In genomic region chr15:79041585-79041984, GRCm38 (mm10) we compare ENCODE assay signal across 8 mouse cellular contexts. TPM values are rescaled to one million over a fixed set of nuclear protein-coding genes. Genes with fewer than 3 reads are reported as not detected.
DNase-seq lines count a peak whose midpoint lies in the region; ATAC-seq and TF ChIP-seq lines count a peak whose summit lies in the region.

TSS of gene Galr3 (plus strand) at chr15:79041885.

- peaks cover 46% of the 10 kb centered on the region for H3K27me3 ChIP-seq in embryonic facial prominence, embryonic 15.5 days
- H3K27me3 ChIP-seq in intestine, embryonic 16.5 days (replicated peaks; ENCODE audit: control insufficient read depth, insufficient read depth, low read length), result peaks cover 15% of the 10 kb centered on the region
- peaks cover 50% of the 10 kb centered on the region for H3K27me3 ChIP-seq in neural tube, embryonic 13.5 days

- WGBS in lung, adult 2 months, result 65% methylated on average over 6 of the region's 6 CpGs
- WGBS in embryonic facial prominence, embryonic 15.5 days, result 73% methylated on average over 6 of the region's 6 CpGs
- WGBS in intestine, embryonic 16.5 days, result 67% methylated on average over 6 of the region's 6 CpGs
- WGBS in neural tube, embryonic 13.5 days, result 85% methylated on average over 6 of the region's 6 CpGs

- no peak for TF ChIP-seq POLR2A in lung, adult 2 months (IDR thresholded peaks at IDR 0.05; ENCODE audit: borderline replicate concordance, extremely low read depth, low read depth, low read length)

- no peak within 1 kb of the TSS for H3K27ac ChIP-seq in embryonic facial prominence, embryonic 15.5 days (replicated peaks)
- peak within 1 kb of the TSS; percentile 86 for H3K27ac ChIP-seq in intestine, embryonic 16.5 days (ENCODE audit: low read length)
- no peak within 1 kb of the TSS for H3K27ac ChIP-seq in neural tube, embryonic 13.5 days (replicated peaks)

- no peaks in the 10 kb centered on the region for H3K4me1 ChIP-seq in lung, adult 2 months (ENCODE audit: control insufficient read depth, insufficient read depth, low read length)
- H3K4me1 ChIP-seq in embryonic facial prominence, embryonic 15.5 days, result peaks cover 44% of the 10 kb centered on the region
- H3K4me1 ChIP-seq in intestine, embryonic 16.5 days (ENCODE audit: control insufficient read depth, insufficient read depth, low read length), result peaks cover 35% of the 10 kb centered on the region
- H3K4me1 ChIP-seq in neural tube, embryonic 13.5 days (replicated peaks), result peaks cover 53% of the 10 kb centered on the region

- no peak for DNase-seq in lung, adult 2 months
- no peak for DNase-seq in lung, postnatal 14 days
- DNase-seq in thymus, postnatal 10 days (ENCODE audit: low spot score in 2 of 2), result no peak
- no peak for DNase-seq in B cell, adult 2 months
- DNase-seq in adrenal gland, postnatal 36 days, result no peak

- peak within 1 kb of the TSS; percentile 98 for H3K4me2 ChIP-seq in embryonic facial prominence, embryonic 15.5 days (replicated peaks)
- H3K4me2 ChIP-seq in intestine, embryonic 16.5 days (ENCODE audit: low read depth, low read length), result peak within 1 kb of the TSS; percentile 96
- peak within 1 kb of the TSS; percentile 86 for H3K4me2 ChIP-seq in neural tube, embryonic 13.5 days

- no peak for TF ChIP-seq CTCF in lung, adult 2 months (IDR thresholded peaks at IDR 0.05; ENCODE audit: insufficient read depth, low read length)

- peaks cover 9% of the 10 kb centered on the region; the same call in 1 of the 2 replicates for H3K36me3 ChIP-seq in embryonic facial prominence, embryonic 15.5 days
- 0 out of 2 replicates have a peak, but pooled peaks cover 3% of the 10 kb centered on the region for H3K36me3 ChIP-seq in intestine, embryonic 16.5 days (ENCODE audit: control insufficient read depth, insufficient read depth, low read length)
- H3K36me3 ChIP-seq in neural tube, embryonic 13.5 days, result no peaks in the 10 kb centered on the region

- no peaks in the 10 kb centered on the region for H3K9me3 ChIP-seq in embryonic facial prominence, embryonic 15.5 days (replicated peaks)
- H3K9me3 ChIP-seq in intestine, embryonic 16.5 days (ENCODE audit: control insufficient read depth, low read length), result no peaks in the 10 kb centered on the region
- no peaks in the 10 kb centered on the region for H3K9me3 ChIP-seq in neural tube, embryonic 13.5 days

- no peak for ATAC-seq in embryonic facial prominence, embryonic 15.5 days (ENCODE audit: insufficient number of reproducible peaks, low FRiP score, low TSS enrichment, low read depth)
- ATAC-seq in intestine, embryonic 16.5 days, result no peak
- ATAC-seq in neural tube, embryonic 13.5 days (ENCODE audit: low read depth), result no peak

- H3K4me3 ChIP-seq in lung, adult 2 months (replicated peaks; ENCODE audit: extremely low read depth, low read depth, low read length), result peak within 1 kb of the TSS; percentile 25
- H3K4me3 ChIP-seq in embryonic facial prominence, embryonic 15.5 days (replicated peaks), result peak within 1 kb of the TSS; percentile 60
- H3K4me3 ChIP-seq in intestine, embryonic 16.5 days (ENCODE audit: low read length), result peak within 1 kb of the TSS; percentile 62
- peak within 1 kb of the TSS; percentile 55 for H3K4me3 ChIP-seq in neural tube, embryonic 13.5 days

- peak within 1 kb of the TSS; percentile 50 for H3K9ac ChIP-seq in embryonic facial prominence, embryonic 15.5 days
- peak within 1 kb of the TSS; percentile 74 for H3K9ac ChIP-seq in intestine, embryonic 16.5 days (ENCODE audit: low read depth, low read length)
- H3K9ac ChIP-seq in neural tube, embryonic 13.5 days, result peak within 1 kb of the TSS; percentile 69

RNA-seq across cellular contexts. Expression of gene Galr3, which starts in this region (rescaled TPM):
- 1.3 and 1.8 TPM in 2 replicates for polyA plus RNA-seq in lung, adult 2 months (2012; rRNA removed)
- 0.14 and 0.37 TPM in 2 replicates for polyA plus RNA-seq in embryonic facial prominence, embryonic 15.5 days (2015; fragmentation: Nextera tagmentation; extraction: Ambion mirVana)
- 1.8 and 2.3 TPM in 2 replicates for polyA plus RNA-seq in intestine, embryonic 16.5 days (2015; fragmentation: Nextera tagmentation; extraction: Ambion mirVana)
- not detected in 2 replicates for polyA plus RNA-seq in neural tube, embryonic 13.5 days (2015; fragmentation: Nextera tagmentation; extraction: Ambion mirVana)
- total RNA-seq in adrenal gland, postnatal 36 days (2021), result under 1 TPM; 0.30 to 0.36 TPM
